Mouse (Mus musculus): ENCODE results near the gene Tpd52l1. TPM values are rescaled to one million over a fixed set of nuclear protein-coding genes. Genes with fewer than 3 reads are reported as not detected.

Gene Tpd52l1
- polyA plus RNA-seq, 1 experiment from 2014 or later: 19.3 TPM

GRCm38 (mm10) chr10:31330286-31330962 is 115.3 kb downstream of the Tpd52l1 start:
- no peak overlapping the region for H3K4me3 ChIP-seq (replicated peaks)
- no peak overlapping the region for H3K27ac ChIP-seq
- no peak for ATAC-seq (ENCODE audit: insufficient read depth, low FRiP score, low read depth)
- H3K9ac ChIP-seq: no peak overlapping the region
- H3K4me1 ChIP-seq: no peaks in the 10 kb centered on the region
- H3K36me3 ChIP-seq: no peaks in the 10 kb centered on the region; the same call in 1 of the 2 replicates
- H3K9me3 ChIP-seq: no peaks in the 10 kb centered on the region
- H3K27me3 ChIP-seq (replicated peaks): no peaks in the 10 kb centered on the region
- WGBS: 77% methylated on average over 3 of the region's 3 CpGs
- H3K4me2 ChIP-seq: no peak overlapping the region

- H3K9me3 ChIP-seq: no peaks in the 10 kb centered on the region
- no peak overlapping the region for H3K9ac ChIP-seq
- 71% methylated on average over 1 of the region's 1 CpGs for WGBS
- H3K27me3 ChIP-seq (replicated peaks): no peaks in the 10 kb centered on the region
- no peaks in the 10 kb centered on the region for H3K4me1 ChIP-seq
- no peak overlapping the region for H3K27ac ChIP-seq
- ATAC-seq (ENCODE audit: insufficient read depth, low FRiP score, low read depth): no peak
- H3K4me2 ChIP-seq: no peak overlapping the region
- no peaks in the 10 kb centered on the region; the same call in 1 of the 2 replicates for H3K36me3 ChIP-seq
- no peak overlapping the region for H3K4me3 ChIP-seq (replicated peaks)
Observed at GRCm38 (mm10) chr10:31329436-31329835, 116.3 kb downstream of the Tpd52l1 start.

DNA sequence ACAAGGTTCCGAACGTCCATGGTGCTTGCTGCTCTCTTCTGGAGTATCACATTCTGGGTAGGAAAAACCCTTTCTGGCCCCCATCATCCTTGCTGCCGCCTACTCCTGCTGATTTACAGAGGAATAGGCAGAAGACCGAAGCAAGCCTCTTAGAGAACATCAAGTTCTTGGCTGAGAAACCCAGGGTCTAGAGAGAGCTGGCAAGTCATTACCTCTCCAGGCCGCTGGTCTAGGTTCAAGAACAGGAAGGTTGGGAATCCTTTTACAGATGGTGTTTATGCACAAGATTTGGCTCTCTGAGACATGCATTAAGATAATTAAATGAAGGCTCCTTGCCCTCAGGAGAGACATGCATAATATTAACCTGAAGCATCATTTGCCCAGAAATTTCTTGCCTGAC is 127.3 kb downstream of the Tpd52l1 start:
- Histone ChIP-seq H3K36me3 (peaks cover 8% of the 10 kb centered on the region; the same call in 1 of the 2 replicates), H3K4me1 (peaks cover 3% of the 10 kb centered on the region), H3K9ac (no peak overlapping the region), H3K4me2 (no peak overlapping the region), H3K9me3 (no peaks in the 10 kb centered on the region), H3K4me3 (replicated peaks) (no peak overlapping the region), H3K27ac (no peak overlapping the region), H3K27me3 (replicated peaks) (no peaks in the 10 kb centered on the region)
- ATAC-seq (ENCODE audit: insufficient read depth, low FRiP score, low read depth): no peak
- 75% methylated on average over 5 of the region's 5 CpGs for WGBS

GRCm38 (mm10) chr10:31312865-31313848 is 132.6 kb downstream of the Tpd52l1 start, which contains the start of gene Hddc2:
Hddc2 (plus strand) TSS chr10:31313383.
- Histone ChIP-seq H3K9me3 (no peaks in the 10 kb centered on the region), H3K4me2 (peak within 1 kb of the TSS; percentile 59), H3K9ac (peak within 1 kb of the TSS; percentile 53; the same call in 1 of the 2 replicates), H3K4me3 (replicated peaks) (peak within 1 kb of the TSS; percentile 76), H3K36me3 (peaks cover 4% of the 10 kb centered on the region; the same call in 1 of the 2 replicates), H3K27me3 (replicated peaks) (no peaks in the 10 kb centered on the region), H3K27ac (peak within 1 kb of the TSS; percentile 95), H3K4me1 (peaks cover 3% of the 10 kb centered on the region)
- peak; percentile 95 for ATAC-seq (ENCODE audit: insufficient read depth, low FRiP score, low read depth)
- WGBS: 3% methylated on average over 44 of the region's 44 CpGs

DNA sequence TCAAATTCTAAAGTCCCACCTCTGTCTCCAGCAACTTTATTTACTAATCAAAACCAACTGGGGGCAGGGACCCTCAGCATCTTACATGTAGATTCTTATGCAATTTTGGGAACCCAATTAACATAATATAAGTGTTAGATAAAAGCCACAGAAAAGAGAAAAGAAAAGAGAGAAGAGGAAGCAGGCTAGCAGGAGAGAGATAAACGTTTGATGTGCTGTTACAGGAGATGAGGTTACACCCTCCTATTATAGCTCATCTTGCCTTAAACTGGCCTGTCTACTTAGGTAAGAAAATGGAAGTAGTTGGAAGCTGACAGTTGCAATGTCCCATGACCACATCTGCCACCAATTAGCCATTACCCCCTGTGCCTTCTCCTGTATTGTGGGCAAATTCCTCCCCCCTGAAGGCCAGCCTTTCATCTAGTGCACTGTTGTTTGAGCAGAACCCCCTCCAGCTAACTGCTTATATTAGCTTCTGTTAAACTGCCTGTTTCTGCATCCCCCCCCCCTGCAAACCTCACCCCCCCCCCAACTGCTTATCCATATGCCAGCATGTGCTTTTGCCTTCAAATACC is 138.6 kb downstream of the Tpd52l1 start:
- H3K9ac ChIP-seq: no peak overlapping the region
- no peaks in the 10 kb centered on the region for H3K27me3 ChIP-seq (replicated peaks)
- no peaks in the 10 kb centered on the region for H3K36me3 ChIP-seq
- H3K9me3 ChIP-seq: no peaks in the 10 kb centered on the region
- H3K4me2 ChIP-seq: no peak overlapping the region
- no peak overlapping the region for H3K27ac ChIP-seq
- no peak for ATAC-seq (ENCODE audit: insufficient read depth, low FRiP score, low read depth)
- no peaks in the 10 kb centered on the region for H3K4me1 ChIP-seq
- 21% methylated on average over 1 of the region's 1 CpGs for WGBS
- H3K4me3 ChIP-seq (replicated peaks): no peak overlapping the region

DNA sequence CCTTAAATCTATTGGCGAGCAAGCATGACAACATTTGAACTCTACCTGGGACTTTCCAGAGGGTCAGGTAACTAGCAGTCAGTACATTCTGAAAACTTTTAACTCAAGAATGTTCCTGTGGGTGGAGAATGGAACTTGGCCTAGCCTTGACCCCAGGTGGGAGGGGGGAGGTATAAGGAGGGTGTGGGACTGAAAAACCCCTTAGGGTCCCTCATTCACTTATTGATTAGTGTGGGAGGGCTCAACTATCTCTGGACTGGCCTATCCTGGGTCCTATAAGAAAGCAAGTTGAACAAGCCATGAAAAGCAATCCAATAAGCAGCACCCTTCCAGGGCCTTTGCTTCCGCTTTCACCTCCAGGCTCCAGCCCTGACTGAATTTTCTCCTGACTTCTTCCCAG is 142.3 kb downstream of the Tpd52l1 start:
- 98% methylated on average over 2 of the region's 2 CpGs for WGBS
- Histone ChIP-seq H3K36me3 (no peaks in the 10 kb centered on the region), H3K4me2 (no peak overlapping the region), H3K27ac (no peak overlapping the region), H3K4me3 (replicated peaks) (no peak overlapping the region), H3K9me3 (no peaks in the 10 kb centered on the region), H3K9ac (no peak overlapping the region), H3K27me3 (replicated peaks) (no peaks in the 10 kb centered on the region), H3K4me1 (no peaks in the 10 kb centered on the region)
- no peak for ATAC-seq (ENCODE audit: insufficient read depth, low FRiP score, low read depth)

DNA sequence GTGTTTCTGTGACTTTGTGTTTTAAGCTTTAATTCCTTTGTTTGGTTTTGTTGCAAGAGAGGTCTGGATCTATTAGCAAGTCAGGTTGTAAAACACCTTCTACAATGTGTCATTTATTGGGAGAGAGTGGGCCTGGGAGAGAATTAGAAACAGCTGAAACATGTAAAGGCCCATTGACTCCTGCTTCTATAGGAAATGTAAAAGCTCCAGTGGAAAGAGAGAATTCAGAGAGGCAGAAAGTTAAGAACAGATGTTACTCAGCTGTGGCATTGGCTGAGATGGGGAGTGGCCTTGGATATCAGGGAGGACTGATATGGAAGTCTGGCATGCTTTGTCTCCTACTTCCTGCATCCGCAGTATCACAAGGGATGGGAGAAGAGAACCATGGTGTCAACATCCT is 145.5 kb downstream of the Tpd52l1 start:
- ATAC-seq (ENCODE audit: insufficient read depth, low FRiP score, low read depth): no peak
- Histone ChIP-seq H3K27me3 (replicated peaks) (no peaks in the 10 kb centered on the region), H3K4me2 (no peak overlapping the region), H3K4me3 (replicated peaks) (no peak overlapping the region), H3K4me1 (no peaks in the 10 kb centered on the region), H3K9ac (no peak overlapping the region), H3K9me3 (no peaks in the 10 kb centered on the region), H3K36me3 (no peaks in the 10 kb centered on the region), H3K27ac (no peak overlapping the region)
- WGBS: 63% methylated on average over 1 of the region's 1 CpGs

- Histone ChIP-seq H3K9ac (no peak overlapping the region), H3K4me1 (no peaks in the 10 kb centered on the region), H3K36me3 (no peaks in the 10 kb centered on the region), H3K9me3 (no peaks in the 10 kb centered on the region), H3K27me3 (replicated peaks) (no peaks in the 10 kb centered on the region), H3K27ac (no peak overlapping the region), H3K4me3 (replicated peaks) (no peak overlapping the region), H3K4me2 (no peak overlapping the region)
- 22% methylated on average over 6 of the region's 6 CpGs for WGBS
- no peak for ATAC-seq (ENCODE audit: insufficient read depth, low FRiP score, low read depth)
Observed at GRCm38 (mm10) chr10:31298921-31299574, 146.7 kb downstream of the Tpd52l1 start.

DNA sequence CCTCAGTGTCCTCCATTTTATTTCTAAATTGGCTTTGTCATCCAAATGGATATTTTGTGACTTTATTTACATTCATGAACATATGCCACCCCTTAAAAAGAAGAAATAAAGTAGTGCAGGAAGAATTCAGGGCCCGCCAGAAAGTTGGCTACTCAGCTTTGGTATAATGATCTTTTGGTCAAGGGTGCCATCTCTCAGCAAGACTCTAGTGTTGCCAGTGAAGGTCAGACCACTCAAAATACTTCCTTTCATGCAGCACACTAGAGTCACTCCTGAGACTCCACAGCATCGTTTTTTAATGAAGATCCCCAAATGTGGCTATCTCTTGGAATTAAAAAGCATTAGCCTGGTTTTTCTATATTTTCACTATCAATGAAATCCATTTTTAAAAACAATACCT is 147.5 kb downstream of the Tpd52l1 start:
- H3K4me2 ChIP-seq: no peak overlapping the region
- WGBS: 72% methylated on average over 2 of the region's 2 CpGs
- H3K27ac ChIP-seq: no peak overlapping the region
- H3K9ac ChIP-seq: no peak overlapping the region
- no peak overlapping the region for H3K4me3 ChIP-seq (replicated peaks)
- H3K9me3 ChIP-seq: no peaks in the 10 kb centered on the region
- H3K4me1 ChIP-seq: no peaks in the 10 kb centered on the region
- no peaks in the 10 kb centered on the region for H3K27me3 ChIP-seq (replicated peaks)
- H3K36me3 ChIP-seq: no peaks in the 10 kb centered on the region
- ATAC-seq (ENCODE audit: insufficient read depth, low FRiP score, low read depth): no peak

DNA sequence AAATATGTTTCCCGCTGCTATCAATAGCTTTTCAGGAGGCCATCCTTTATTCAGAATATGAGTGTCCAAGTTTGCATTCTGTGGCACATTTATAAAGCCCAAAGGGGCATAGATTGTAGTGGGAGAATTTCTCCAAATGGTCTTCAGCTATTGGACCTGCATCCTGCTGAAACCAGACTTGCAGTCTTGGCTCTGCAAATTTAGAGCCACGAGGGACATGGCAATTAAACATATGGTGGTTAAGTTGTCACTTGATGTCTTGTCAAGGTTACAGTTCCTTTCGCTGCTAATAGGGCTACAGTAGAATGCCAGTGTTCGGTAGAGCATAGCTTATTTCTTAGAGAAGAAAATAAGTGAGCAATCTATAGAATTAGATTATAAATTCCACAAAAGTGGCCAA is 148.7 kb downstream of the Tpd52l1 start:
- H3K4me2 ChIP-seq: no peak overlapping the region
- no peak for ATAC-seq (ENCODE audit: insufficient read depth, low FRiP score, low read depth)
- no peak overlapping the region for H3K4me3 ChIP-seq (replicated peaks)
- H3K4me1 ChIP-seq: no peaks in the 10 kb centered on the region
- no peak overlapping the region for H3K9ac ChIP-seq
- H3K27me3 ChIP-seq (replicated peaks): no peaks in the 10 kb centered on the region
- H3K36me3 ChIP-seq: no peaks in the 10 kb centered on the region
- 76% methylated on average over 4 of the region's 4 CpGs for WGBS
- no peaks in the 10 kb centered on the region for H3K9me3 ChIP-seq
- no peak overlapping the region for H3K27ac ChIP-seq

DNA sequence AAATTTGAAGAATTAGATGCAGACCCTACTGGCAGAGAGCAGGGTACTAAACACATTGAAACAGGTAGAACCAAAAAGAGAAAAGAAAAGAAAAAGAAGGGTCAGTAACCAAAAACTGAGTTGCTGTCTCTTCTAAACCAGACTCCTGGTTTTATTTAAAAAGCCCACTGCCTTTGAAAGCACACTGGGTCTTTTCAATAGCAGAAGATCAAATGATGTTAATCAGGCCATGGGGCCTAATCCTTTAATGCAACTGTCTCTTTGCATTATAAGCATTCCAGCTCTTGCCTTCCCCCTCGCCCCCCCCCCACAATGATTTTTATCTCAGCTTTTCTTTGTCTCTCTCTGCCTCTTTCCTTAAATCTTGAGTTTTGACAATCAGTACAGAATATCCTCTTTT is 149.3 kb downstream of the Tpd52l1 start:
- ATAC-seq (ENCODE audit: insufficient read depth, low FRiP score, low read depth): no peak
- WGBS: 44% methylated on average over 1 of the region's 1 CpGs
- no peaks in the 10 kb centered on the region for H3K4me1 ChIP-seq

More for the DNA sequence above, 149.3 kb downstream of the Tpd52l1 start:
- no peaks in the 10 kb centered on the region for H3K27me3 ChIP-seq (replicated peaks)
- H3K4me2 ChIP-seq: no peak overlapping the region
- no peaks in the 10 kb centered on the region for H3K9me3 ChIP-seq
- no peak overlapping the region for H3K9ac ChIP-seq
- H3K27ac ChIP-seq: no peak overlapping the region
- no peak overlapping the region for H3K4me3 ChIP-seq (replicated peaks)
- H3K36me3 ChIP-seq: no peaks in the 10 kb centered on the region

Data from stomach, embryonic 15.5 days (tissue).